Mouse (Mus musculus) neural tube, embryonic 12.5 days (tissue): ENCODE data around the gene Rad1. TPM values are rescaled to one million over a fixed set of nuclear protein-coding genes. Genes with fewer than 3 reads are reported as not detected.
A peak's percentile ranks its signal among the peaks of the same experiment; 100 is the strongest.
"Not testable (repeated sequence)": the region's sequence is repeated elsewhere in the genome, so short reads cannot be mapped to it uniquely, and the experiment has no call there.

ENCODE experiments used
- ATAC-seq: fragments of 200-750 bp; cut with Nextera tagmentation; 2 replicates; pipeline ENCODE4 v1.8.0; 2017; ENCODE audit warnings: low read depth, mild to moderate bottlenecking, moderate TSS enrichment, moderate library complexity; ENCODE audit not compliant: low FRiP score
- H3K27ac ChIP-seq: fragments of 300-500 bp; sonication (generic); 2 replicates; pipeline ENCODE4 v1.5.1; 2016
- H3K27me3 ChIP-seq: fragments of 300-500 bp; sonication (generic); replicated peaks from 2 replicates; pipeline ENCODE4 v1.6.1; 2016; ENCODE audit warnings: mild to moderate bottlenecking
- H3K36me3 ChIP-seq: fragments of 300-500 bp; sonication (generic); 2 replicates; pipeline ENCODE4 v1.6.1; 2016; ENCODE audit warnings: mild to moderate bottlenecking
- H3K4me1 ChIP-seq: fragments of 300-500 bp; sonication (generic); 2 replicates; pipeline ENCODE4 v1.6.1; 2016
- H3K4me2 ChIP-seq: fragments of 300-500 bp; sonication (generic); replicated peaks from 2 replicates; pipeline ENCODE4 v1.6.1; 2016; ENCODE audit warnings: mild to moderate bottlenecking
- H3K4me3 ChIP-seq: fragments of 300-500 bp; sonication (generic); 2 replicates; pipeline ENCODE4 v1.5.1; 2016
- H3K9ac ChIP-seq: fragments of 300-500 bp; sonication (generic); 2 replicates; pipeline ENCODE4 v1.6.1; 2016; ENCODE audit warnings: mild to moderate bottlenecking
- H3K9me3 ChIP-seq: fragments of 300-500 bp; sonication (generic); 2 replicates; pipeline ENCODE4 v1.6.1; 2016; ENCODE audit warnings: mild to moderate bottlenecking
- WGBS: fragments of 180-500 bp; shearing (Covaris S2); methylation state at CpG from one replicate; pipeline ENCODE4 v1.1.7; 2016; 5-methylcytosine and 5-hydroxymethylcytosine counted together
- polyA plus RNA-seq: library from polyadenylated mRNA; unstranded; fragments of >200 nt; fragmentation: Nextera tagmentation; extraction: Ambion mirVana; gene quantifications from 2 replicates; pipeline ENCODE4 v1.2.1, GENCODE M21; 2016

Gene Rad1
- polyA plus RNA-seq, 1 experiment from 2014 or later: 37.6 TPM

- Histone ChIP-seq H3K4me2 (peak overlapping the region; percentile 89), H3K9me3 (no peaks in the 10 kb centered on the region), H3K4me3 (peak overlapping the region; percentile 88), H3K36me3 (peaks cover 10% of the 10 kb centered on the region), H3K27me3 (no peaks in the 10 kb centered on the region), H3K27ac (no peak overlapping the region), H3K9ac (no peak overlapping the region), H3K4me1 (peaks cover 6% of the 10 kb centered on the region; the same call in 1 of the 2 replicates)
- 28% methylated on average over 3 of the region's 3 CpGs for WGBS
- ATAC-seq: no peak
Measured at GRCm38 (mm10) chr15:10470941-10471340, 14.9 kb upstream of the Rad1 start.

GRCm38 (mm10) chr15:10486365-10486839 is 584 bp downstream of the Rad1 start:
- H3K27ac ChIP-seq: no peak overlapping the region
- H3K9ac ChIP-seq: peak overlapping the region; percentile 79
- H3K36me3 ChIP-seq: peaks cover 30% of the 10 kb centered on the region
- H3K4me3 ChIP-seq: peak overlapping the region; percentile 79
- H3K4me1 ChIP-seq: peaks cover 19% of the 10 kb centered on the region
- H3K9me3 ChIP-seq: no peaks in the 10 kb centered on the region
- no peaks in the 10 kb centered on the region for H3K27me3 ChIP-seq
- WGBS: under 1% methylated on average over 18 of the region's 18 CpGs
- ATAC-seq: peak; percentile 70
- peak overlapping the region; percentile 79 for H3K4me2 ChIP-seq

- peaks cover 29% of the 10 kb centered on the region; the same call in 1 of the 2 replicates for H3K36me3 ChIP-seq
- H3K4me2 ChIP-seq: peak overlapping the region; percentile 79
- H3K27me3 ChIP-seq: no peaks in the 10 kb centered on the region
- H3K4me3 ChIP-seq: peak overlapping the region; percentile 13; the same call in 1 of the 2 replicates
- no peak overlapping the region for H3K27ac ChIP-seq
- H3K9ac ChIP-seq: peak overlapping the region; percentile 21; the same call in 1 of the 2 replicates
- whole genome bisulfite sequencing: 69% methylated on average over 2 of the region's 2 CpGs
- H3K9me3 ChIP-seq: no peaks in the 10 kb centered on the region
- ATAC-seq: no peak
- peaks cover 19% of the 10 kb centered on the region for H3K4me1 ChIP-seq
Measured at GRCm38 (mm10) chr15:10487246-10487645, 1.4 kb downstream of the Rad1 start.

GRCm38 (mm10) chr15:10490101-10490500 is 4.3 kb downstream of the Rad1 start:
- Histone ChIP-seq H3K4me1 (peaks cover 10% of the 10 kb centered on the region), H3K27ac (no peak overlapping the region), H3K4me3 (no peak overlapping the region), H3K36me3 (peaks cover 32% of the 10 kb centered on the region; the same call in 1 of the 2 replicates), H3K9me3 (no peaks in the 10 kb centered on the region), H3K27me3 (no peaks in the 10 kb centered on the region), H3K4me2 (no peak overlapping the region), H3K9ac (no peak overlapping the region)
- 89% methylated on average over 5 of the region's 5 CpGs for WGBS
- ATAC-seq: no peak

GRCm38 (mm10) chr15:10495944-10496343 is 10.1 kb downstream of the Rad1 start:
- Histone ChIP-seq H3K27ac (no peak overlapping the region), H3K9me3 (no peaks in the 10 kb centered on the region), H3K4me3 (no peak overlapping the region), H3K4me1 (no peaks in the 10 kb centered on the region), H3K4me2 (no peak overlapping the region), H3K9ac (no peak overlapping the region), H3K36me3 (peaks cover 22% of the 10 kb centered on the region; the same call in 1 of the 2 replicates), H3K27me3 (no peaks in the 10 kb centered on the region)
- no peak for ATAC-seq
- 95% methylated on average over 11 of the region's 11 CpGs for WGBS

DNA sequence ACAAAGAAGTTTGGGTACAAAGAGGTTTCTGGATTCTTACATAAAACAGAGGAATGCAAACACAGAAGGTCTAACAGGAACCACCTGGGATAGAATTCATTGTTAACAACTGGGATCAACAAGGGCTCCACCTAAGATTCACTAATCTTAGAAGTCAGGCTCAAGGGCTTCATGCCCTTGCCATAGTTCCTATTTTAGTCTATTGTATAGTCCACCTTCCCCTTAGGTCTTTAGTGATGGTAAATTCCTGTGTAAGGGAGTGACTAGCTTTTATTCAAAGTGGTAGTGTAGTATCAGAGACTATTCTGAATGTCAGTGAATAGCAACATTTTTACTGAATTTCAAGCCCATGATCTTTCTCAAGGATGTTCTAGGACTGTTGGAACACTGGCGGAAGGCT is 10.9 kb downstream of the Rad1 start:
- not testable (repeated sequence) for H3K4me3 ChIP-seq, H3K27me3 ChIP-seq, H3K4me2 ChIP-seq, H3K9me3 ChIP-seq, H3K27ac ChIP-seq, ATAC-seq, H3K4me1 ChIP-seq, H3K9ac ChIP-seq
- peaks cover 22% of the 10 kb centered on the region; the same call in 1 of the 2 replicates for H3K36me3 ChIP-seq
- WGBS: 95% methylated on average over 1 of the region's 1 CpGs

DNA sequence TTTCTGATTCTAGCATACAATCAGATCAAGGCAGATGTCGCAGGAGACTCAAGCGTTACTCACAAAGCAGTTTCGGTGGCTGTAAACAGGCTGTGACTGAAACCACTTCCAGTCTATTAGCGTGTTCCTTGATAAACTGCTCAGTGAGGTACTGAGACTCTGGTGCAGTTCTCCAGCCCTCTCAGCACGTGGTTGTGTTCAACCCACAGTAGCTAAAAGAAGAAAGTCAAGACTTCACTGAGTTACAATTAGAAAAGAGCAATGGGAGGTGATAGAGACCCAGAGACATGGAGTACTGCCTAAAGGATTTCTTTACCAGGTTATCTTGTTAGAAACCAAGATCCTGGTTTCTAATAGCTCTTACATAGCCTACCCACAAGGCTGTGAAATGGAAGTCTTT is 13.8 kb downstream of the Rad1 start:
- H3K4me3 ChIP-seq: no peak overlapping the region
- no peak overlapping the region for H3K4me2 ChIP-seq
- no peaks in the 10 kb centered on the region for H3K27me3 ChIP-seq
- no peak for ATAC-seq
- no peaks in the 10 kb centered on the region for H3K4me1 ChIP-seq
- no peaks in the 10 kb centered on the region for H3K9me3 ChIP-seq
- 80% methylated on average over 5 of the region's 5 CpGs for WGBS
- H3K27ac ChIP-seq: no peak overlapping the region
- peaks cover 6% of the 10 kb centered on the region; the same call in 1 of the 2 replicates for H3K36me3 ChIP-seq
- H3K9ac ChIP-seq: no peak overlapping the region

GRCm38 (mm10) chr15:10500035-10500434 is 14.2 kb downstream of the Rad1 start:
- Histone ChIP-seq H3K4me1 (no peaks in the 10 kb centered on the region), H3K36me3 (peaks cover 6% of the 10 kb centered on the region; the same call in 1 of the 2 replicates), H3K9me3 (no peaks in the 10 kb centered on the region), H3K9ac (no peak overlapping the region), H3K27me3 (no peaks in the 10 kb centered on the region), H3K4me2 (no peak overlapping the region), H3K4me3 (no peak overlapping the region), H3K27ac (no peak overlapping the region)
- 87% methylated on average over 5 of the region's 5 CpGs for WGBS
- ATAC-seq: no peak

GRCm38 (mm10) chr15:10500838-10501719 is 15.3 kb downstream of the Rad1 start:
- H3K36me3 ChIP-seq: peaks cover 3% of the 10 kb centered on the region; the same call in 1 of the 2 replicates
- H3K27me3 ChIP-seq: no peaks in the 10 kb centered on the region
- no peaks in the 10 kb centered on the region for H3K9me3 ChIP-seq
- H3K9ac ChIP-seq: no peak overlapping the region
- ATAC-seq: peak; percentile 88
- H3K4me3 ChIP-seq: no peak overlapping the region
- WGBS: 59% methylated on average over 11 of the region's 11 CpGs
- H3K4me2 ChIP-seq: no peak overlapping the region
- H3K4me1 ChIP-seq: no peaks in the 10 kb centered on the region
- no peak overlapping the region for H3K27ac ChIP-seq

- Histone ChIP-seq H3K4me2 (no peak overlapping the region), H3K36me3 (no peaks in the 10 kb centered on the region), H3K4me1 (no peaks in the 10 kb centered on the region), H3K4me3 (no peak overlapping the region), H3K27me3 (no peaks in the 10 kb centered on the region), H3K9ac (no peak overlapping the region), H3K9me3 (no peaks in the 10 kb centered on the region), H3K27ac (no peak overlapping the region)
- 65% methylated on average over 11 of the region's 11 CpGs for WGBS
- ATAC-seq: no peak
Measured at GRCm38 (mm10) chr15:10506099-10506498, 20.3 kb downstream of the Rad1 start.

- Histone ChIP-seq H3K9ac (no peak overlapping the region), H3K9me3 (no peaks in the 10 kb centered on the region), H3K4me2 (no peak overlapping the region), H3K27me3 (no peaks in the 10 kb centered on the region), H3K27ac (no peak overlapping the region), H3K4me1 (no peaks in the 10 kb centered on the region), H3K4me3 (no peak overlapping the region), H3K36me3 (no peaks in the 10 kb centered on the region)
- ATAC-seq: no peak
- 85% methylated on average over 7 of the region's 7 CpGs for WGBS
Measured at GRCm38 (mm10) chr15:10515166-10515565, 29.3 kb downstream of the Rad1 start.

DNA sequence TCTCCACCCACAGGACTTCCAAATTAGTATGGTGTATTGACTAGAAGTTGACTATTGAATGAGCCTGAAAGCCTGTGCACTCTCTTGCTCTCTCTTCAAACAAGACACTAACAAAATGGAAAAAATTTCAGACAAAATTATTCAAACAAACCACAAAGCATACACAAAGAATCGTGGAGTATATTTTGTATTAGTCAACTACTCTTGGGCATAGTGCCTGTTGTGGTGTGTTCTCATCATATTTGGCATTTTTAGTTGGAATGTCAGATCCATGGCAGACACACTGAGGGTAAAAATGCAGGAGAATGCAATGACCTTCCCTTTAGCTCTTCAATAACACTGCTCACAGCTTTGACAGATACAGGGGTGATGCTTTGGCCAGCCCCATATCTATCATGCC is 40.1 kb downstream of the Rad1 start:
- no peak for ATAC-seq
- H3K9me3 ChIP-seq: no peaks in the 10 kb centered on the region
- no peak overlapping the region for H3K4me2 ChIP-seq
- no peak overlapping the region for H3K9ac ChIP-seq
- H3K4me1 ChIP-seq: no peaks in the 10 kb centered on the region
- H3K27ac ChIP-seq: no peak overlapping the region
- H3K27me3 ChIP-seq: no peaks in the 10 kb centered on the region
- no peak overlapping the region for H3K4me3 ChIP-seq
- 88% methylated on average over 1 of the region's 1 CpGs for whole genome bisulfite sequencing
- H3K36me3 ChIP-seq: no peaks in the 10 kb centered on the region
